Mouse (Mus musculus) frontal cortex, adult 2 months (tissue): ENCODE data around the gene Trim7. TPM values are rescaled to one million over a fixed set of nuclear protein-coding genes. Genes with fewer than 3 reads are reported as not detected.
A peak's percentile ranks its signal among the peaks of the same experiment; 100 is the strongest.

Source experiments
- DNase-seq, 2 experiments: peaks; one replicate each; pipeline ENCODE4 v3.0.0; 2022; ENCODE audit warnings: low spot score in 1 of 2; ENCODE audit errors: extremely low spot score in 1 of 2
- polyA plus RNA-seq: library from polyadenylated mRNA; depleted of rRNA; stranded (reverse); fragments of >200 nt; gene quantifications from 2 replicates; pipeline ENCODE4 v1.2.3, GENCODE M21; 2012

Trim7 gene
- polyA plus RNA-seq, 1 experiment, result 4.6 TPM

- no peak for DNase-seq
Measured at GRCm38 (mm10) chr11:48822768-48823512, 3.0 kb upstream of the Trim7 start.

GRCm38 (mm10) chr11:48823536-48823972 is 2.4 kb upstream of the Trim7 start:
- DNase-seq, result peak in 1 of 2 experiments; percentile 77

GRCm38 (mm10) chr11:48824311-48824830 is 1.6 kb upstream of the Trim7 start:
- no peak for DNase-seq

- no peak for DNase-seq
Measured at GRCm38 (mm10) chr11:48826752-48827096, 784 bp downstream of the Trim7 start.

- DNase-seq, result no peak
Measured at GRCm38 (mm10) chr11:48827926-48828325, 2.0 kb downstream of the Trim7 start.

GRCm38 (mm10) chr11:48830279-48830678 is 4.3 kb downstream of the Trim7 start:
- DNase-seq, result no peak

- no peak for DNase-seq
Measured at GRCm38 (mm10) chr11:48831273-48831672, 5.3 kb downstream of the Trim7 start.

- DNase-seq, result no peak
Measured at GRCm38 (mm10) chr11:48833078-48833730, 7.3 kb downstream of the Trim7 start.

- peak; percentile 76 to 98 for DNase-seq
Measured at GRCm38 (mm10) chr11:48833731-48834639, 8.0 kb downstream of the Trim7 start.

GRCm38 (mm10) chr11:48835923-48836322 is 10.0 kb downstream of the Trim7 start:
- no peak for DNase-seq

GRCm38 (mm10) chr11:48836990-48837309 is 11.0 kb downstream of the Trim7 start:
- no peak for DNase-seq

GRCm38 (mm10) chr11:48837310-48838180 is 11.6 kb downstream of the Trim7 start:
- peak in 1 of 2 experiments; percentile 58 for DNase-seq

- peak in 1 of 2 experiments; percentile 26 for DNase-seq
Measured at GRCm38 (mm10) chr11:48838181-48838797, 12.3 kb downstream of the Trim7 start.

- DNase-seq, result no peak
Measured at GRCm38 (mm10) chr11:48838879-48839680, 13.1 kb downstream of the Trim7 start.

- DNase-seq, result no peak
Measured at GRCm38 (mm10) chr11:48840805-48841204, 14.9 kb downstream of the Trim7 start.

- DNase-seq, result no peak
Measured at GRCm38 (mm10) chr11:48841213-48841612, 15.3 kb downstream of the Trim7 start.

GRCm38 (mm10) chr11:48842378-48842792 is 16.4 kb downstream of the Trim7 start:
- DNase-seq, result no peak

- no peak for DNase-seq
Measured at GRCm38 (mm10) chr11:48843202-48843601, 17.3 kb downstream of the Trim7 start.

- DNase-seq, result peak in 1 of 2 experiments; percentile 38
Measured at GRCm38 (mm10) chr11:48844309-48844708, 18.4 kb downstream of the Trim7 start.
